In the genomic region with DNA sequence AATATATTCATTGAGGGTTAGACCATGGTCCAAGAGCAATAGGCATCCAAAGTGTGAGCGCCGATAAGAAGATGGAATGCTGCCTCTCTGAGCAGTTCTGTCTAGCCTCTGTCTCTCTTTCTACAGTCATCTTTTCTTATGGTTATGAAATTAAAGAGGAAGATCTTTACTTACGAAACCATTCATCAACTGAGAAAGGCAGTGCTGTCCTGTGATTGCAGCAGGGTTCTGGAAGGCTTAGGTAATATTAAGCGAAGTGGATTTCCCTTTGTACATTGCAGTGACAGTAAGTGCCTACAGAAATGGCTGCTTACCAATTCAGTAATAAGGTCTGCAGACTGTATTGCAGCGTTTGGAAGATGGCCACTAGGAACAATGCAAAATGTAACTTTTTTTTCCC, we compare ENCODE assay signal across 26 mouse cellular contexts. TPM values are rescaled to one million over a fixed set of nuclear protein-coding genes. Genes with fewer than 3 reads are reported as not detected.
"Had no signal": no experiment of that assay in that cellular context is flagged by ENCODE, and none has a peak within 500 bp of the region (broad histone marks: within the 10 kb centered on the region; RNA-seq: fewer than 3 reads in every experiment).

No protein-coding gene starts in this region.

- H3K4me1 ChIP-seq: heart, embryonic 13.5 days; heart, embryonic 15.5 days; hindbrain, embryonic 10.5 days; intestine, embryonic 15.5 days; limb, embryonic 12.5 days; liver, embryonic 13.5 days had no signal

- ATAC-seq: hindbrain, embryonic 16.5 days; inflammation-experienced regulatory T-cells, adult 6 months; intestine, embryonic 15.5 days; intestine, postnatal 0 days had no signal

- DNase-seq: gastrocnemius, adult 2 months; gastrocnemius, postnatal 10 days; gastrocnemius, postnatal 36 days; heart, adult 11 months; heart, adult 2 months; heart, postnatal 14 days; heart, postnatal 36 days; kidney, adult 18-20 months; kidney, adult 8-10 months; kidney, postnatal 10 days; kidney, postnatal 25 days; kidney, postnatal 4 days; layer of hippocampus, postnatal 36 days; left cerebral cortex, postnatal 4 days; liver; liver, embryonic 13.5 days had no signal

- H3K4me3 ChIP-seq: gastrocnemius, adult 2 months; heart, adult 2 months; heart, embryonic 13.5 days; heart, embryonic 15.5 days; hindbrain, embryonic 10.5 days; hindbrain, embryonic 12.5 days; intestine, embryonic 15.5 days; layer of hippocampus, adult 2 months; limb, embryonic 12.5 days; liver, embryonic 13.5 days had no signal

RNA-seq across cellular contexts. Expression of a gene that starts 11.4 kb away (rescaled TPM):
- total RNA-seq: gastrocnemius, adult 2 months; gastrocnemius, postnatal 10 days; gastrocnemius, postnatal 36 days; heart, adult 2 months; heart, postnatal 36 days had no signal
- polyA plus RNA-seq: inflammation-experienced regulatory T-cells, adult 6 months had no signal
